Mouse (Mus musculus) ES-Bruce4 (cell line): ENCODE measurements around the gene Ttc22. TPM values are rescaled to one million over a fixed set of nuclear protein-coding genes. Genes with fewer than 3 reads are reported as not detected.

Experiments
- H3K27ac ChIP-seq: 2 replicates; pipeline ENCODE4 v1.5.1; 2012; ENCODE audit warnings: low read length, inconsistent platforms; ENCODE audit not compliant: insufficient read depth
- H3K27me3 ChIP-seq: 2 replicates; pipeline ENCODE4 v1.6.1; 2012; ENCODE audit warnings: mild to moderate bottlenecking, low read length, inconsistent platforms; ENCODE audit not compliant: control insufficient read depth, poor library complexity, insufficient read depth, severe bottlenecking
- H3K36me3 ChIP-seq: 2 replicates; pipeline ENCODE4 v1.6.1; 2012; ENCODE audit warnings: inconsistent platforms, mild to moderate bottlenecking, low read length, moderate library complexity; ENCODE audit not compliant: control insufficient read depth, poor library complexity, insufficient read depth, severe bottlenecking
- H3K4me1 ChIP-seq: one replicate; pipeline ENCODE4 v1.8.1; 2011; ENCODE audit warnings: low read length; ENCODE audit not compliant: control insufficient read depth, insufficient read depth
- H3K4me3 ChIP-seq: 2 replicates; pipeline ENCODE4 v1.5.1; 2011; ENCODE audit warnings: low read depth, mild to moderate bottlenecking, low read length
- H3K9ac ChIP-seq: 2 replicates; pipeline ENCODE4 v1.6.1; 2012; ENCODE audit warnings: low read depth, mild to moderate bottlenecking, inconsistent platforms; ENCODE audit not compliant: poor library complexity, severe bottlenecking
- H3K9me3 ChIP-seq: replicated peaks from 2 replicates; pipeline ENCODE4 v1.6.1; 2012; ENCODE audit warnings: mild to moderate bottlenecking, low read length, inconsistent platforms; ENCODE audit not compliant: control insufficient read depth, poor library complexity, insufficient read depth, severe bottlenecking
- CTCF ChIP-seq: IDR thresholded peaks from one replicate; pipeline ENCODE4 v1.8.1; 2011; ENCODE audit warnings: low read depth, low read length
- EP300 ChIP-seq: IDR thresholded peaks from 2 replicates; pipeline ENCODE4 v1.6.1; 2011; ENCODE audit warnings: low read depth, low read length; ENCODE audit not compliant: insufficient read depth
- POLR2A ChIP-seq: IDR thresholded peaks from one replicate; pipeline ENCODE4 v1.8.1; 2011; ENCODE audit warnings: low read length; ENCODE audit not compliant: insufficient read depth
- polyA plus RNA-seq: library from polyadenylated mRNA; stranded (reverse); fragments of >200 nt; gene quantifications from 2 replicates; pipeline ENCODE4 v1.2.4, GENCODE M21; 2011; ENCODE audit warnings: low read depth; ENCODE audit not compliant: missing spikeins, insufficient read depth, insufficient read length

Ttc22 gene
- polyA plus RNA-seq, result not detected in 2 replicates

DNA sequence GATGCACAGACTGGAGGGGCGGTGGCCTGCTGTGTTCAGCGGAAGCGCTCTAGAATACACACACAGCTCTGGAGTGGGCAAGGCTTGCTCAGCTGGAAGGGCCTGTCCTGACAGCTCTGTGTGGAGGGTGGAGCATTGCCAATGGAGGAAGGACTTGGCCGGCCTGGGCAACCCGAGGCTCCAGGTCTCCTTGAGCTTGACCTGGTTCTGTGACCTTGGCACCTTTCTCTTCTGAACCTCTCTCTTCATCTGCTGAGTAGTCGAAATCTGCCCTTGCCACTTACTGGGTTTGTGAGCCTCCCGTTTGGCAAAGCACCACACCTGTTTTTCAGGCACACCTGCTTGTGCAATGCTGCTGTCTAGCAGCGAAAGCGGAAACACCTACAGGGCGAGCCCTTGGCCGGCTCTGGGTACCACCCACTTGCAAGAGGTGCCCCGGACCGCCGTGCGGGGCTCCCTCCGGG, at the start of gene Ttc22:
TSS of gene Ttc22 (plus strand) at position 403 of the 464 bp plus-strand sequence.
- no peak within 1 kb of the TSS for H3K27ac ChIP-seq
- H3K4me3 ChIP-seq, result peak within 1 kb of the TSS; percentile 61
- peak within 1 kb of the TSS; percentile 51 for H3K9ac ChIP-seq
- H3K9me3 ChIP-seq, result no peaks in the 10 kb centered on the region
- no peaks in the 10 kb centered on the region for H3K27me3 ChIP-seq
- TF ChIP-seq EP300 (0 out of 2 replicates have a peak, but pooled peaks have one; percentile 27), POLR2A (no peak)
- peaks cover 2% of the 10 kb centered on the region for H3K4me1 ChIP-seq
- H3K36me3 ChIP-seq, result no peaks in the 10 kb centered on the region

DNA sequence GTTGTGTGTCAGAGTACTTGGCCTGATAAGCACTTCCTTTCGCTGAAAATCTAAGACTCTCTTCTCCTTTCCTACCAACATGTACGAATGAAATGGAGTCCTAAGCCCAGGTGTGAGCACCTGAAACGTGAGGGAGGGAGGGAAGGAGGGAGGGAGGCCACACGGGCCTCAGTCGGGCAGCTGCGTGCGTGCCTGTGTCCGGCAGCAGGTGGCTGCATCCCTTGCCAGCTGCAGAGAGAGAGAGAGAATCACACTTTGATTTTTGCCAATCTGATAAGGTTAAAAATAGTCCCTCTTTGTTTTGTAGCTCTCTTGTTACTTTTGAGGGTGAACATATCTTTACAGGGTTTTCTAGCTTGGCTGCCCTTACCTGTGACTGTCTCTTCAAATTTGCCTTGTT, 47.2 kb upstream of the Ttc22 start:
- Histone ChIP-seq H3K36me3 (peaks cover 61% of the 10 kb centered on the region), H3K9ac (no peak overlapping the region), H3K27me3 (no peaks in the 10 kb centered on the region), H3K9me3 (no peaks in the 10 kb centered on the region), H3K4me3 (no peak overlapping the region), H3K27ac (no peak overlapping the region), H3K4me1 (no peaks in the 10 kb centered on the region)
- no peak for TF ChIP-seq POLR2A
- TF ChIP-seq EP300, result no peak
- TF ChIP-seq CTCF, result no peak

DNA sequence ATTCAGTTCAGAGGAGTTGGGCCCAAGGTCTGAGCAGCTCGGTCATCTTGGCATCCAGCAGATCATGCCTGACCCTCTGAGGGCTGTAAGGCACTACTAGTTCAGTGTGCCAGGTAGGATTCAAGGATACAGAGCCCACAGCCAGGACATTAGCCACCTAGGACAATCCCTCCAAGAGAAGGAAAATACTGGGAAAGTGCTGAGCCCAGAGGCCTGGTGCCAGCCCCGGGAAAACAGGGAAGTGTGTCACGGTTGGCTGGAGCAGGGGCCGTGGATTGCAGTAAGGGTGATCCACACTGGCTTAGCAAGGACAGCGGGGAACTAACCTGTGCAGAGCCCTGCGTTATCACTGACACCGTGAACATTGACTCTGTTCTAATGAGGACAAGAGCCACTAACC, 44.7 kb upstream of the Ttc22 start:
- TF ChIP-seq CTCF (no peak), EP300 (no peak), POLR2A (no peak)
- Histone ChIP-seq H3K36me3 (peaks cover 63% of the 10 kb centered on the region), H3K27ac (no peak overlapping the region)

DNA sequence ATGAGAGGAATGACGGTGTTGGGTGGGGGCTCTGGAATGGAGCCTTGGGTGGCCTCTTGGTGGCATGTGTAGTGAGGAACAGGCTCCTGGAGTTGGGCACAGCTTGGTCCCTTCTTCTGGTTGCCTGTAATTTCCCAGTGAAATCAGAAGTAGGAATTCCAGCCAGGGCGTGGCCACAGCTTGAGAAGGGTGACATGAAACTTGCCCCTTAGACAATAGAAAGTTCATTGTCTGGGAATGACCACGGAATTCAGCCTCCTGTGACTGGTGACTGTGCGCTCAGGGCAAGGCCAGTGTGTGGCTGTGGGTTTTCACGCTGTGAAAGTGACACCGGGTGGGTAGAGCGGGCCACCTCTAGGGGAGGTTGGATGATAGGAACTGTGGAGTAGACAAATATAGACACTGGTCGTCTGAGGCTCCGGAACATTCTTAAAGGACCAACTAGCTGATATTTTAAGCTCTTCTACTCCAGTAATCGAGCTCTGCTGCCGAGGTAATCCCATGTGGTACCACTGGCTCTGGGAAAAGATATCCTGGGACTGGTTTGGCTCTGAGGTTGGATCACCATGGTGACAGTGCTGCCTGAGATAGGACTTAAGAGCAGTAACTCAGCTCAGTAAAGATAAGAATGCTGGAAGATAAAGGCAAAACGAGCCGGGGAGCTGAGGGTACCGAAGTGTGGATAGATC, 40.9 kb upstream of the Ttc22 start:
- no peaks in the 10 kb centered on the region for H3K9me3 ChIP-seq
- H3K27ac ChIP-seq, result 0 out of 2 replicates have a peak overlapping the region, but pooled peaks have one; percentile 89
- no peaks in the 10 kb centered on the region for H3K27me3 ChIP-seq
- H3K4me3 ChIP-seq, result no peak overlapping the region
- H3K36me3 ChIP-seq, result peaks cover 43% of the 10 kb centered on the region
- H3K4me1 ChIP-seq, result peaks cover 11% of the 10 kb centered on the region
- no peak for TF ChIP-seq EP300
- TF ChIP-seq POLR2A, result no peak
- no peak for TF ChIP-seq CTCF
- H3K9ac ChIP-seq, result no peak overlapping the region

More for the DNA sequence above, 44.7 kb upstream of the Ttc22 start:
- H3K9me3 ChIP-seq, result no peaks in the 10 kb centered on the region
- H3K4me3 ChIP-seq, result no peak overlapping the region
- H3K4me1 ChIP-seq, result peaks cover 3% of the 10 kb centered on the region
- no peaks in the 10 kb centered on the region for H3K27me3 ChIP-seq
- H3K9ac ChIP-seq, result no peak overlapping the region

DNA sequence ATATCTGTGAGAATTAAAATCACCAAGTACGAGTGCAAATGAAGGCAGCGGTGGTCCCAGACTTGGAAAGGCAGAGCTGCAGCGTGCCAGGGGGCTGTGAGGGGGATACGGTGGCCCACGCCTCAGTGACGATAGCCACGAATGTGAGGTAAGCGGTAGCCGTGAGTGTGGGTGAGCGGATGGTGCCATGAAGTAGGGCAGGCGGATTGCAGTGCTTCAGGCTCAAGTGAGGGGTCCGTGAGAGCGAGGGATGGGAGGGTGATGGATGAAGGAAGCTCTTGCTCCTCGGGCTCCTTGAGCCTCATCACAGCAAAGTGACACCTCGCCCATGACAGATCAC, 40.4 kb upstream of the Ttc22 start:
- peak overlapping the region; percentile 89 for H3K27ac ChIP-seq
- no peak for TF ChIP-seq EP300
- TF ChIP-seq CTCF, result no peak
- no peak for TF ChIP-seq POLR2A
- H3K9me3 ChIP-seq, result no peaks in the 10 kb centered on the region
- H3K4me1 ChIP-seq, result peaks cover 11% of the 10 kb centered on the region
- no peaks in the 10 kb centered on the region for H3K27me3 ChIP-seq
- no peak overlapping the region for H3K9ac ChIP-seq
- peaks cover 46% of the 10 kb centered on the region for H3K36me3 ChIP-seq
- no peak overlapping the region for H3K4me3 ChIP-seq

DNA sequence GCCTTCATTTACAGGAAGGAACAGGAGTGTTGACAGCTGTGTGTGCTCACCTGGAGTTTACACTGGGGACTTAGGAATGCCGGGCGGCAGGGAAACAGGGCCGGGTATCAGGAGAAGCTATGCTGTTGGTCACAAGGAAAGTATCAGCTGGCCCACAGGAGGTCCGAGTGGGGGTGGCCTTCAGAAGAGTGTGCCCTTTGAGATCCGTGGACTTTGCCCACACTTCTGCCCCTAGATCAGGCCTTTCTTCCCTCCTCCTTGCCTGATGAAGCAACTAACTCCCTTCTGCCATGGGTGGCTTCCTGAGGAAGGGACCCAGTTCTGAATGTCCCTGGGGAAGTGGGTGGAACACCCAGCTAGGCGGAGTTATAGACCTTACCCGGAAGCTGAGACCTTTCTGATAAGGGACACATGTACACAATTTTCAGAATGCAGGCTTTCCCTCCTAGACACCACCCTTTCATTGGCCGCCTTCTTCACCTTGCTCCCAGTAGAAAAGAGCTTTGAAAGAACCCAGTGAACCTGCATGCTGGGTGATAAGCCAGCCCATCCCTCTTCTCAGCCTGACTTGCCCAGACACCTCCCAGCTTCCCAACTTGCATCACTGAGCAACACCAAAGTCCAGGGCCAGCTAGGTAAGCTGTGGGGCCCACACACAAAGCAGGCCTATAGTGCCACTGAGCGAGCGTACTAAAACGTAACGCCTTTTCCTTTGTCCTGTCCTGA, 39.6 kb upstream of the Ttc22 start:
- TF ChIP-seq EP300 (no peak), POLR2A (no peak), CTCF (no peak)
- H3K4me3 ChIP-seq, result no peak overlapping the region
- no peaks in the 10 kb centered on the region for H3K9me3 ChIP-seq
- no peaks in the 10 kb centered on the region for H3K27me3 ChIP-seq
- peaks cover 51% of the 10 kb centered on the region for H3K36me3 ChIP-seq
- H3K4me1 ChIP-seq, result peaks cover 11% of the 10 kb centered on the region
- H3K9ac ChIP-seq, result peak overlapping the region; percentile 51
- H3K27ac ChIP-seq, result peak overlapping the region; percentile 89
